Mouse (Mus musculus): ENCODE data around the gene Ltv1.

DNA sequence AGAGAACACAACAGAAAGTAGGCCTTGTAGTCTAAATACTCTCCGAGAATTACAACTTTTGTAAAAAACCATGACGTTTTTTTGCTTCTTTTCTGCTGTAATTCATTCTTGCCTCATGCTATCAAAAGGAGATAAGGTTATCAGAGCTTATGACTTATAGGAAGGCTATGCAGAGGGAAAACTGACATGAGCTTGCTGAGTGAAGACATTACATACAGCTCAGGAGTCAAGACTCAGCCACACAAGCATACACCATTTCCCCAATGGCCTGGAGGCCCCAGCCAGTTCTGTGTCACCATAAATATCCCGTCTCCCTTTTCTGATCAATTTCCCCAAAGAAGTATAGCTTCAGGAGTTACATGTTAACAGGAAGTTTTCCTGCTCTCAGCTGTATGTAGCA is 29.2 kb upstream of the Ltv1 start:
- TF ChIP-seq CTCF (IDR thresholded peaks at IDR 0.05): no peak
- no peak for TF ChIP-seq POLR2A (IDR thresholded peaks at IDR 0.05; ENCODE audit: insufficient read depth, low read depth, low read length)

All from heart, adult 2 months (tissue).